Mouse (Mus musculus): Measurements from ENCODE around the gene Apobec1.

DNA sequence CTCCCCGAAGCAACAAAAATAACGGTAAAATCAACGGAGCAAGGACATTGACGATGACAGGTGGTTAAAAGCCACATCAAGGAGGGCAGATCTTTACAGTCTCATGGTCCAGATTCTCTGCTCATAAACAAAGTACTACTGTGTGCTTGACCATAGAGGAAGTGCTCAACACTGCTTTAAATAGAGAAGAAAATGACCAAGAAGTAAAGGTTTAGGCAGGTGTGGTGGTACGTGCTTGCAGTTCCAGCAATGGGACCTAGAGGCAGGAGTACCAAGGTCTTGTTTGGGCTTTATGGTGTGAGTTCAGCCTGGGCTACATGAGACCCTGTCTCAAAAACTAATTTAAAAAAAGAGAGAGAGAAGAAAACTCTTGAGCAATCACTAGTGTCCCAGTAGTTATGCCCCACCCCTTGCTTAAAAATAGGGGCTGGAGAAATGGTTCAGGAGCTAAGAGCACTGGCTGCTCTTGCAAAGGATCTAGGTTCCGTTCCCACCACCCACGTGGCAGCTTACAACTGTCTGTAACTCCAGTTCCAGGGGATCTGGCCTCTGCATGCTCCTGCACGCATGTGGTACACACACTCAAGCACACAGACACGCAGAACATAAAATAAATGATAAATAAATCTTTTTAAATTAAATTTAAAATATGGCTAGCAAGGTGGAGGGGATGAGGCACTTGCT lies 3.0 kb downstream of the Apobec1 start:
- no peak for TF ChIP-seq GATA1 (IDR thresholded peaks at IDR 0.05; ENCODE audit: borderline replicate concordance, low read length)
- TF ChIP-seq CTCF (IDR thresholded peaks at IDR 0.05; ENCODE audit: low read depth, low read length) = no peak
- TF ChIP-seq TAL1 (conservative IDR thresholded peaks at IDR 0.05; ENCODE audit: low read depth, low read length) = no peak
